ENCODE assay signal across 8 mouse cellular contexts in the genomic region with DNA sequence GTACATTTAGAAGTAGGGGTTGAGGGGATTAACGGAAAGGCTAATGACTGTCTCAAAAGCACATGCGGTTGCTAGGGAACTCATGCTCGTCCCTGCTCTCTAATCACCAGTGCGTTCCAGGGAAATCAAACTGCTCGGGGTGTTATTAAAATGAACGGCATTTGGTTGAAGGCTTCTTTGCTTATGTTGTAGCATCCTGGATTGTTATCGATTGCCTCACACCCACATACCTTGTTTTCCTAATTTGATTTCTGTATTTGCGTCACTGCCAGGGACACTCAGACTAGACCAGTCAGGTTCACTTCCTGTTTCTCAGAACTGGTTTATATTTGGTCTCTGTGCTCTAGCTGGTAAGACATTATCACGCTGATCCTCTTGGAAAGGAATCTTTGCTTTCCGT.
DNase-seq lines count a peak whose midpoint lies in the region; ATAC-seq and TF ChIP-seq lines count a peak whose summit lies in the region.

No protein-coding gene starts in this region.

- TF ChIP-seq CTCF in left cerebral cortex, adult 2 months (IDR thresholded peaks at IDR 0.05), result no peak

- peak overlapping the region; percentile 100 for H3K27ac ChIP-seq in left cerebral cortex, adult 2 months
- H3K27ac ChIP-seq in heart, embryonic 12.5 days (ENCODE audit: poor library complexity, severe bottlenecking), result no peak overlapping the region
- H3K27ac ChIP-seq in midbrain, embryonic 16.5 days (ENCODE audit: low read length), result no peak overlapping the region

- no peak overlapping the region for H3K9ac ChIP-seq in heart, embryonic 12.5 days
- no peak overlapping the region for H3K9ac ChIP-seq in midbrain, embryonic 16.5 days (ENCODE audit: low read depth, low read length)

- H3K4me2 ChIP-seq in heart, embryonic 12.5 days, result peak overlapping the region; percentile 23; the same call in 1 of the 2 replicates
- H3K4me2 ChIP-seq in midbrain, embryonic 16.5 days (ENCODE audit: low read length), result peak overlapping the region; percentile 42

- 42% methylated on average over 10 of the region's 10 CpGs for WGBS in heart, embryonic 12.5 days
- 11% methylated on average over 10 of the region's 10 CpGs for WGBS in midbrain, embryonic 16.5 days

- peaks cover 10% of the 10 kb centered on the region for H3K4me1 ChIP-seq in heart, embryonic 12.5 days (replicated peaks)
- H3K4me1 ChIP-seq in midbrain, embryonic 16.5 days (ENCODE audit: control insufficient read depth, insufficient read depth, low read length), result peaks cover 30% of the 10 kb centered on the region

- no peaks in the 10 kb centered on the region for H3K36me3 ChIP-seq in heart, embryonic 12.5 days
- H3K36me3 ChIP-seq in midbrain, embryonic 16.5 days (ENCODE audit: control insufficient read depth, insufficient read depth, low read length), result no peaks in the 10 kb centered on the region

- H3K4me3 ChIP-seq in left cerebral cortex, adult 2 months, result peak overlapping the region; percentile 87
- H3K4me3 ChIP-seq in heart, embryonic 12.5 days, result no peak overlapping the region
- H3K4me3 ChIP-seq in midbrain, embryonic 16.5 days (ENCODE audit: low read depth, low read length), result peak overlapping the region; percentile 11; the same call in 1 of the 2 replicates

- intact Hi-C loops in left cerebral cortex, adult 2 months (cut with DNase I), result no loop called here

- H3K9me3 ChIP-seq in heart, embryonic 12.5 days (replicated peaks), result no peaks in the 10 kb centered on the region
- H3K9me3 ChIP-seq in midbrain, embryonic 16.5 days (replicated peaks; ENCODE audit: control insufficient read depth, low read length, poor library complexity, severe bottlenecking), result no peaks in the 10 kb centered on the region

- no peak for ATAC-seq in heart, embryonic 12.5 days (ENCODE audit: insufficient number of reproducible peaks, low FRiP score)
- ATAC-seq in midbrain, embryonic 16.5 days, result no peak; the same call in 1 of the 2 replicates

- H3K27me3 ChIP-seq in heart, embryonic 12.5 days (replicated peaks), result peaks cover 40% of the 10 kb centered on the region
- peaks cover 11% of the 10 kb centered on the region for H3K27me3 ChIP-seq in midbrain, embryonic 16.5 days (ENCODE audit: control insufficient read depth, insufficient read depth, low read depth, low read length)

- no peak for DNase-seq in left cerebral cortex, adult 2 months (ENCODE audit: extremely low spot score in 1 of 2, low spot score in 2 of 2)
- DNase-seq in left cerebral cortex, adult 8-10 months (ENCODE audit: low spot score in 2 of 2), result no peak
- DNase-seq in T-cell, adult 2 months (ENCODE audit: low spot score), result peak; percentile 79
- DNase-seq in cerebellum, adult 11 months, result no peak
- DNase-seq in thymus, postnatal 0 days (ENCODE audit: low spot score), result no peak
- no peak for DNase-seq in testis, postnatal 14 days (ENCODE audit: low spot score)
